Mouse (Mus musculus) limb, embryonic 14.5 days (tissue): ENCODE results near the gene Ddx50. TPM values are rescaled to one million over a fixed set of nuclear protein-coding genes. Genes with fewer than 3 reads are reported as not detected.

Experiments
- ATAC-seq: fragments of 200-750 bp; cut with Nextera tagmentation; 2 replicates; pipeline ENCODE4 v1.8.0; 2017; ENCODE audit warnings: low read depth, moderate number of reproducible peaks, moderate TSS enrichment; ENCODE audit not compliant: low FRiP score
- DNase-seq: peaks from one replicate; pipeline ENCODE4 v3.0.0-alpha.2; 2015; ENCODE audit warnings: low spot score
- H3K27ac ChIP-seq: fragments of 300-500 bp; sonication (generic); replicated peaks from 2 replicates; pipeline ENCODE4 v1.5.1; 2014; ENCODE audit warnings: low read depth, mild to moderate bottlenecking, low read length, moderate library complexity, mixed read lengths
- H3K27me3 ChIP-seq: fragments of 300-500 bp; sonication (generic); 2 replicates; pipeline ENCODE4 v1.6.1; 2014; ENCODE audit warnings: low read length, mixed read lengths; ENCODE audit not compliant: control insufficient read depth, insufficient read depth
- H3K36me3 ChIP-seq: fragments of 300-500 bp; sonication (generic); 2 replicates; pipeline ENCODE4 v1.6.1; 2014; ENCODE audit warnings: mild to moderate bottlenecking, low read length, moderate library complexity, mixed read lengths; ENCODE audit not compliant: control insufficient read depth, insufficient read depth
- H3K4me1 ChIP-seq: fragments of 300-500 bp; sonication (generic); 2 replicates; pipeline ENCODE4 v1.6.1; 2014; ENCODE audit warnings: antibody characterized with exemption, low read length, mixed read lengths; ENCODE audit not compliant: control insufficient read depth, insufficient read depth
- H3K4me2 ChIP-seq: fragments of 300-500 bp; sonication (generic); replicated peaks from 2 replicates; pipeline ENCODE4 v1.6.1; 2014; ENCODE audit warnings: low read depth, mild to moderate bottlenecking, low read length, moderate library complexity; ENCODE audit not compliant: severe bottlenecking
- H3K4me3 ChIP-seq: fragments of 300-500 bp; sonication (generic); replicated peaks from 2 replicates; pipeline ENCODE4 v1.5.1; 2014; ENCODE audit warnings: low read length
- H3K9ac ChIP-seq: fragments of 300-500 bp; sonication (generic); 2 replicates; pipeline ENCODE4 v1.6.1; 2014; ENCODE audit warnings: mild to moderate bottlenecking, low read depth, low read length, moderate library complexity; ENCODE audit not compliant: severe bottlenecking
- H3K9me3 ChIP-seq: fragments of 300-500 bp; sonication (generic); 2 replicates; pipeline ENCODE4 v1.6.1; 2016; ENCODE audit warnings: low read length; ENCODE audit not compliant: control insufficient read depth
- POLR2A ChIP-seq: fragments of 200-500 bp; IDR thresholded peaks from 2 replicates; pipeline ENCODE4 v1.8.0; 2012; ENCODE audit warnings: inconsistent platforms, mild to moderate bottlenecking, moderate library complexity, borderline replicate concordance; ENCODE audit not compliant: insufficient read depth, insufficient read length; ENCODE audit errors: extremely low read depth
- WGBS: fragments of 180-500 bp; shearing (Covaris S2); extraction: QIAGEN DNeasy Blood & Tissue Kit; methylation state at CpG from one replicate; pipeline ENCODE4 v1.1.7; 2014; 5-methylcytosine and 5-hydroxymethylcytosine counted together
- polyA plus RNA-seq, 2 experiments: library from polyadenylated mRNA; depleted of rRNA in 1 of 2; stranded (reverse) in 1 of 2; unstranded in 1 of 2; fragments of >200 nt; fragmentation: Nextera tagmentation in 1 of 2; extraction: Ambion mirVana in 1 of 2; gene quantifications; 2 replicates each; pipeline versions ENCODE4 v1.2.1 to v1.2.3; 2012 to 2014

Gene Ddx50
- polyA plus RNA-seq, 2 experiments, result 120 to 165 TPM

GRCm38 (mm10) chr10:62679833-62680232 is 28.8 kb upstream of the Ddx50 start:
- Histone ChIP-seq H3K36me3 (no peaks in the 10 kb centered on the region), H3K4me3 (no peak overlapping the region), H3K4me1 (no peaks in the 10 kb centered on the region), H3K9ac (no peak overlapping the region), H3K9me3 (peaks cover 5% of the 10 kb centered on the region; the same call in 1 of the 2 replicates), H3K4me2 (no peak overlapping the region), H3K27me3 (no peaks in the 10 kb centered on the region), H3K27ac (no peak overlapping the region)
- TF ChIP-seq POLR2A, result no peak
- 71% methylated on average over 1 of the region's 1 CpGs for WGBS
- ATAC-seq (no peak), DNase-seq (no peak)

DNA sequence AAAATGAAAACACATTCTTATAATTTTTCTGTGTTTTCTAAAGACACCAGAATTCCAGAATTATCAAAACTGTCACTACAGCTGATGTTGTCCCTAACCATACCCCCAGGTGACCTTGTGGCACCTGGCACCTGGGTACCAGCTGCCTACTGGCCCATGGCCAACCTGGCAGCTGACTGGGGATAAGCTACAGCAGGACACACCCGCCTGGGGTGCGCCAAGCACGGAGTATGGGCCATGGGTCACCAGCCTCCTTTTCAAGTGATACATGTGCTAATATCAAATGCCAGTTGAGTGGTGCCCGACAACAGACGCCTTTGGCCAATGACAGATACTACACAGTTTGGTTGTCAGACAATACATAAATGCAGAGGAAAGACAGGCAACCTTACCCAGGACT is 26.3 kb upstream of the Ddx50 start:
- Histone ChIP-seq H3K27ac (no peak overlapping the region), H3K9me3 (peaks cover 5% of the 10 kb centered on the region; the same call in 1 of the 2 replicates), H3K4me1 (no peaks in the 10 kb centered on the region), H3K9ac (no peak overlapping the region), H3K4me2 (no peak overlapping the region), H3K27me3 (no peaks in the 10 kb centered on the region), H3K36me3 (no peaks in the 10 kb centered on the region), H3K4me3 (no peak overlapping the region)
- 83% methylated on average over 5 of the region's 5 CpGs for WGBS
- TF ChIP-seq POLR2A, result no peak
- ATAC-seq, result no peak
- DNase-seq, result no peak

- Histone ChIP-seq H3K9me3 (peaks cover 5% of the 10 kb centered on the region; the same call in 1 of the 2 replicates), H3K4me2 (no peak overlapping the region), H3K27me3 (no peaks in the 10 kb centered on the region), H3K36me3 (no peaks in the 10 kb centered on the region), H3K4me3 (no peak overlapping the region), H3K27ac (no peak overlapping the region), H3K9ac (no peak overlapping the region), H3K4me1 (no peaks in the 10 kb centered on the region)
- TF ChIP-seq POLR2A, result no peak
- no peak for DNase-seq
- no peak for ATAC-seq
- 92% methylated on average over 6 of the region's 6 CpGs for WGBS
These were observed 25.2 kb upstream of the Ddx50 start for GRCm38 (mm10) chr10:62676196-62676595.

GRCm38 (mm10) chr10:62672359-62672758 is 21.3 kb upstream of the Ddx50 start:
- 91% methylated on average over 2 of the region's 2 CpGs for WGBS
- Histone ChIP-seq H3K36me3 (no peaks in the 10 kb centered on the region), H3K4me2 (no peak overlapping the region), H3K4me3 (no peak overlapping the region), H3K9me3 (no peaks in the 10 kb centered on the region), H3K27ac (no peak overlapping the region), H3K4me1 (no peaks in the 10 kb centered on the region), H3K9ac (no peak overlapping the region), H3K27me3 (no peaks in the 10 kb centered on the region)
- no peak for TF ChIP-seq POLR2A
- ATAC-seq (no peak), DNase-seq (no peak)

GRCm38 (mm10) chr10:62669245-62669644 is 18.2 kb upstream of the Ddx50 start:
- no peak for TF ChIP-seq POLR2A
- WGBS, result 76% methylated on average over 14 of the region's 14 CpGs
- no peaks in the 10 kb centered on the region for H3K27me3 ChIP-seq
- H3K4me2 ChIP-seq, result no peak overlapping the region
- ATAC-seq (no peak), DNase-seq (no peak)
- no peaks in the 10 kb centered on the region for H3K36me3 ChIP-seq
- H3K4me1 ChIP-seq, result no peaks in the 10 kb centered on the region
- H3K4me3 ChIP-seq, result no peak overlapping the region
- no peaks in the 10 kb centered on the region for H3K9me3 ChIP-seq
- no peak overlapping the region for H3K9ac ChIP-seq
- H3K27ac ChIP-seq, result no peak overlapping the region

GRCm38 (mm10) chr10:62668463-62668862 is 17.4 kb upstream of the Ddx50 start:
- no peaks in the 10 kb centered on the region for H3K4me1 ChIP-seq
- TF ChIP-seq POLR2A, result no peak
- ATAC-seq (no peak), DNase-seq (no peak)
- H3K9ac ChIP-seq, result no peak overlapping the region
- H3K4me2 ChIP-seq, result no peak overlapping the region
- no peaks in the 10 kb centered on the region for H3K36me3 ChIP-seq
- no peak overlapping the region for H3K27ac ChIP-seq
- no peaks in the 10 kb centered on the region for H3K27me3 ChIP-seq
- H3K4me3 ChIP-seq, result no peak overlapping the region
- 74% methylated on average over 2 of the region's 2 CpGs for WGBS
- H3K9me3 ChIP-seq, result no peaks in the 10 kb centered on the region
